Mouse (Mus musculus) layer of hippocampus, postnatal 10 days (tissue): ENCODE measurements at regions not wholly inside any gene's neighbourhood (a gene's known extent, or its start where the extent isn't known, plus 50 kb on each side); places are given as distances from the start of the nearest gene placed in this dataset.

ENCODE experiments used
- DNase-seq, 2 experiments: peaks; one replicate each; pipeline ENCODE4 v3.0.0; 2021; ENCODE audit warnings: low spot score in 2 of 2

DNA sequence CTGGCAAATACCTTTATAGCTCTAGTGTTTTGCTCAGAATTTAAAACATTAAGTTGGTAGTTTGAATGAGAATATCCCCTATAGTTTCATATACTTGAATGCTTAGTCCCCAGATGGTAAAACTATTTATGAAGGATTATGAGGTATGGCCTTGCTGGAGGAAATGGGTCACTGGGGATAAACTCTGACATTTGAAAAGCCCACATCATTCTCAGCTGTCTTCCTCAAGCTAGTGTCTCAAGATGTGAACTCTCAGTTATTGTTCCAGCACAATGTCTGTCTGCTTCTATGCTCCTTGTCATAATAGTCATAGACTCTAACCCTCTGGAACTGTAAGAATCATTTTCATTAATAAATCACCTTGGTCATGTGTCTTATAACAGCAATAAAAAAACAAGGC lies 2004.1 kb upstream of the Gm8797 start:
- no peak for DNase-seq

DNA sequence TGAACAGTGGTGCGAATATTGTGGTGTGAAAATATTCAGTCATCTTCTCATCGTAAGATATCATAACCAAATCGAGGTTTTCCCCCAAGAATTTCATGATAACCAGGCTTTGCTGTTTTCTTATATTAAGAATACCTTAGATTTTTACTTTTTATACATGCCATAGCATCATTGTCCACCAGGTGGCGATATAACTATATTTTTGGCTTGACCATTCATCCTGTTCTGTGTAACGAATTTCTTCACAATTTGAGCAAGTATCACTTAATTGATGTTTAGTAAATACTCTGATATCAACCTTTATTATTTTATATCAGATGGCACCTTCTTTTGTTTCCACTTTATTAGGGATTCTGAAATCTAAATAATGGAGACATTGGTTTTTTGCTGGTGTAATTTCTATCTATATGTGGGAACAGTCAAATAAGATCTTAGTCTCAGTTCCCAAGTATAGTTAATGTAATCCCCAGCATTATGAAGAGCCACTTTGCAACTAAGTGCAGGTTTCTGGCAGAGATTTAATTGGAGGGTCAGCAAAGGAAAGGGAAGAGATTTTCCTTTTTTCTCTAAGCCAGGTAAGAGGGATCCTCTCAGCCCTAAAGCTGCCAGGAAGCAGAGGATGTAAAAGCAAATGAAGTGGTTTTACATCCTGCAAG lies 1998.9 kb upstream of the Gm8797 start:
- peak; percentile 8 to 42 for DNase-seq

DNA sequence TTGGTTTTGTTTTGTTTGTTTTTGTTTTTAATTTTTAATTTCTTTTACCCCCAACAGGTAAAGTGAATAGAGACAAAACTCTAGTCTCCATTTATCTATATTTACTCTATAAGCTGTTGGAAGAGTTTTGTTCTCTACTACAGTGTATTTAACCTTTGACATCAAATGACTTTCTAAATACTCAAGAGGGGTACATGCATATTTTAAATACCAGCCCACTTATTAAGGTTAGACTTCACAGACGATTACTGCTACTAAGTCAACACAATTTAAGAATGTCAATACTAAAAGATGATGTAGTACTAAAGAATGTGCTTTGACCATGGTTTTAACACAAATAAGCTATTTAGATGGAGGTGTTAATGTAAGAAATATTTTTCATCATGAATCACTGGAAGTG lies 1989.3 kb upstream of the Gm8797 start:
- DNase-seq = no peak

DNA sequence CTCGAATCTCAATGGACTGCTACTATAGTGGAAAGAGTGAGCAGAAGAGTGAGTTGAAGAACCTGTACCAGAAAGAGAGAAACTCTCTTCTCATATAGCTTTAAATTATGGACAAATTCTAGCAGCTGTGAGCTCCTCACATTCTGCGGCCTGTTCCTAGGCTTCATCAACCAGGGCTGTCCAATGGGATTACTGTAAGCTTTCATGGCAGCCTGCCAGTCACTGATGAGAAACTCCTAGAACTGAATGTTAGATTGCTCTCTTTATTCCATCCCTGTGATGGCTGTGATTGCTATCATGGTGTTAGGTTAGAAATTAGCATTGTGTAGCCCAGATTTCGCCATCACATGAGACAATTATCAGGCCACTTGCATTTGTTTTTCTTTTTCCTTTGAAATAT lies 1966.4 kb upstream of the Gm8797 start:
- DNase-seq = peak; percentile 7 to 18

DNA sequence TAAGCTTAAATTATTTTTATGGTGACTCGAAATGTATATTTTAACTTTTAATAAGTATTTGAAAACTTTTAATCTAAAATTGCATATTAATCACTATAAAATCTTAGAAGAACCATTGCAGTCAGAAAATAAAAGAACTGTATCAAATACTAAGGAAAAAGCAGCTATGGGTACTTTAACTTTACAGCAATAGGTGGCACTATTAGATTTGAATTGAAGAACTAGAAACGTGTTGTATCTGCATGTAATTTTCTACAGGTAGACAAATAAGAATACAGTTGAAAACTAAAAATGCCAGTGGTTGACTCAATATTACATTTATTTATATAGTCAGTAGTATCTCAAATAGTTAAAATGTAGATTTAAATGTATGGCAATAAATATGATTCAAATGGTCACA lies 1964.6 kb upstream of the Gm8797 start:
- no peak for DNase-seq

DNA sequence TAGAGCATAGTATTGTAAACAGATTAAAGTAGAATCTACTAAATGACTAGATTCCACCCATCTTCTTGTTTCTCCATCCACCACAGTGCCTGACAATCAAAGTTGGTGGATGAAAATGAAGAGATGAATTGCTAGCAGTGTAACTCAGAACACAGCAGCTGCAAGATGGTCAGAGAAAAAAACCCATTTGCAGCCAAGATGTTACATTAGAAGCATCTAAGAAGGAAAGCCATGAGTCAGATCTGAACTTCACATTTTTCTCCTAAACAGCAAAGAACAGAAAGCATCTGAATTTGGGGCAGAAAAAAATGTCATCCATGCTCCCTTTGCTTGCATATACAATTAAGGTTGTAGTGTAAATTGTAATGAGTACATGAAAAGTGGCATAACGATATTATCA lies 1942.8 kb upstream of the Gm8797 start:
- no peak for DNase-seq

DNA sequence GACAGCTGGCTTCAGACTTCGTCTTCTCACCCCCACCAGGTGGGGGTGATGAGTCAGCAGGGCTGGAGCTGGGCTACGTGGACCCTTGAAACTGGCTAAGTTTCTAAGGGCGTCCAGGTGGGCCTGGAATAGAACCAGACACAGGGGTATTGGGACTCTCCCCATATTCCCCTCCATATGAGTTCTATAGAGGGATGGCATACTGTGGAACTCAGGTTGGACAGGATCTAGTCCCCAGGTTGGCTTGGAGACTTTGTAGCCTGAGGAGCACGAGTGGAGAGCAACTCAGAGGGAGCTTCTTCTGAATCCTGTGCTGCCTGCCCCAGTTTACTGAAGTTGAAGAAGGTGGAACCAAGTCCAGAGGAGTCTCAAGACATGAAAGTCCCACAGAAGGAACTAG lies 1921.6 kb upstream of the Gm8797 start:
- DNase-seq = no peak

DNA sequence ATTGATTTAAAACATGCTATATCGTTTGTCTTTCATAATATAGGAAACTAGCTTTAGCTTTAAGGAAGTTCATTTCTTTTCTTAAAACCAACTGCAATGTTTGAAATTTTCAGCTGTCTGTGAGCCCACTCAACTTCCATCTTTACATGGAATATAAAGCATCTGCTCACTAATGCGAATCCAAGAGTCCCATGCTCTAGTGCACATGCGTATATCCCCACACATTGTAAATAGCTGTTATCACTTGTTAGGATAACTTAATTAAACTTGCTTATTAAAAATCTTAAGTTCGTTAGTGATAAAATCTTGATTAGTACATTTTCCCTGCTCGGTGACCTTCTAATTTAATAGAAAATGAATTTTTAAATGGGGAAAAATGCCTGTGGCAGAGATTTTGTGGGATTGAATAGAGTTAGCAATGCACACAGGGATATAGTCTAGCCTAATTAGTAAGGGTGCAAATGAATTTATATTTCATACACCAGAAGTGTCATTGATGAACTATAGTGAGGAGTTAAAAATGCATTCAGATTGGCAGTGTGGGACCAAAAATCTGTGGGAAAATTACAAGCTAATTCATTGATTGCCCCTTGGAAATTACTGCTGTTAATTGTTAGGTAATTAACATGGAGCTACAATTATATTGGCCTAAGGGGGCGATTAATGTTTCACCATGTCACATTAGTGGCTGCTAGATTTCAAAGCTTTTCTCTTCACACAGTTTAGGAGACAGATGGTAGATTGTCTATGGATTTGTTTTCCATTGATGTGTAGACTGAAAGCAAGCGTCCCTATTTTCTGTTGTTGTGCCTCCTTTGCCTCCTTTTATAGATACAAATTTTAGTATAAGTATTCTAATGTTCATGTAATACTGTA lies 1919.0 kb upstream of the Gm8797 start:
- DNase-seq = no peak
